Mouse (Mus musculus): ENCODE data around the gene C130032M10Rik. TPM values are rescaled to one million over a fixed set of nuclear protein-coding genes. Genes with fewer than 3 reads are reported as not detected.

Gene C130032M10Rik
- polyA plus RNA-seq (2014; fragmentation: Nextera tagmentation; extraction: Ambion mirVana) = 0.54 and 0.90 TPM in 2 replicates

GRCm38 (mm10) chr9:114515364-114515763 lies at the start of gene C130032M10Rik:
C130032M10Rik (plus strand) TSS chr9:114515697.
- H3K4me3 ChIP-seq (ENCODE audit: low read depth, low read length) = no peak within 1 kb of the TSS
- ATAC-seq (replicated peaks; ENCODE audit: insufficient number of reproducible peaks, low FRiP score, low TSS enrichment) = no peak
- peaks cover 11% of the 10 kb centered on the region for H3K4me1 ChIP-seq (ENCODE audit: control insufficient read depth, insufficient read depth, low read length)
- peak within 1 kb of the TSS; percentile 7; the same call in 1 of the 2 replicates for H3K9ac ChIP-seq (ENCODE audit: low read depth, low read length)
- 0 out of 2 replicates have a peak within 1 kb of the TSS, but pooled peaks have one; percentile 19 for H3K27ac ChIP-seq (ENCODE audit: low read depth, low read length)
- no peaks in the 10 kb centered on the region for H3K27me3 ChIP-seq (ENCODE audit: control insufficient read depth, insufficient read depth, low read length)
- peaks cover 20% of the 10 kb centered on the region for H3K36me3 ChIP-seq (ENCODE audit: control insufficient read depth, insufficient read depth, low read length)
- peak within 1 kb of the TSS; percentile 33 for H3K4me2 ChIP-seq
- WGBS (ENCODE audit: insufficient replicate concordance) = 54% methylated on average over 11 of the region's 11 CpGs
- peaks cover 7% of the 10 kb centered on the region for H3K9me3 ChIP-seq (replicated peaks; ENCODE audit: control insufficient read depth, low read length)

- 69% methylated on average over 7 of the region's 7 CpGs for WGBS (ENCODE audit: insufficient replicate concordance)
Observed at GRCm38 (mm10) chr9:114466871-114467270, 48.6 kb upstream of the C130032M10Rik start.

DNA sequence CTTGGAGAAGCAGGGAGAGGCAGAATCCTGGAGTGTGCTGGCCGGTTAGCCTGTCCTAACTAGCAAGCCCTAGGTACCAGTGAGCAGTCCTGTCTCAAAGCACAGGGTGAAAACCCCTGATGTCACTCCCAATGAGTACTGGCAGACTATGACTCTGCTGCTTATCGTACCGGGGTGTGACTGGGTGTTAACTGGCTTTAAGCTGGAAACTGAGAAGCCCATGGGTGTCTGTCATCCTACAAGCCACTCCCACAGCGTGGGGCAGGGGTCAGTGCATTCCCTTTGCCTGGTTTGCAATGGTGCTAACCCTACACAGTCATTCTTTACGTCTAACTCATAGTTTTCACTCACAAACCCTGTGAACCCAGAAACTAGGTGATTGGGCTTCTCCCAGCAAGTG lies 47.3 kb upstream of the C130032M10Rik start:
- no peak overlapping the region for H3K27ac ChIP-seq (ENCODE audit: low read depth, low read length)
- H3K9me3 ChIP-seq (replicated peaks; ENCODE audit: control insufficient read depth, low read length) = no peaks in the 10 kb centered on the region
- H3K4me2 ChIP-seq = no peak overlapping the region
- WGBS (ENCODE audit: insufficient replicate concordance) = 79% methylated on average over 5 of the region's 5 CpGs
- ATAC-seq (replicated peaks; ENCODE audit: insufficient number of reproducible peaks, low FRiP score, low TSS enrichment) = peak; percentile 73
- peaks cover 8% of the 10 kb centered on the region for H3K36me3 ChIP-seq (ENCODE audit: control insufficient read depth, insufficient read depth, low read length)
- H3K27me3 ChIP-seq (ENCODE audit: control insufficient read depth, insufficient read depth, low read length) = no peaks in the 10 kb centered on the region
- H3K4me1 ChIP-seq (ENCODE audit: control insufficient read depth, insufficient read depth, low read length) = no peaks in the 10 kb centered on the region
- no peak overlapping the region for H3K4me3 ChIP-seq (ENCODE audit: low read depth, low read length)
- H3K9ac ChIP-seq (ENCODE audit: low read depth, low read length) = no peak overlapping the region

More at GRCm38 (mm10) chr9:114466871-114467270, 48.6 kb upstream of the C130032M10Rik start:
- Histone ChIP-seq H3K4me3 (ENCODE audit: low read depth, low read length) (no peak overlapping the region), H3K27me3 (ENCODE audit: control insufficient read depth, insufficient read depth, low read length) (no peaks in the 10 kb centered on the region), H3K9ac (ENCODE audit: low read depth, low read length) (no peak overlapping the region), H3K4me2 (no peak overlapping the region), H3K27ac (ENCODE audit: low read depth, low read length) (no peak overlapping the region), H3K36me3 (ENCODE audit: control insufficient read depth, insufficient read depth, low read length) (peaks cover 8% of the 10 kb centered on the region), H3K9me3 (replicated peaks; ENCODE audit: control insufficient read depth, low read length) (no peaks in the 10 kb centered on the region), H3K4me1 (ENCODE audit: control insufficient read depth, insufficient read depth, low read length) (no peaks in the 10 kb centered on the region)
- peak; percentile 69 for ATAC-seq (replicated peaks; ENCODE audit: insufficient number of reproducible peaks, low FRiP score, low TSS enrichment)

DNA sequence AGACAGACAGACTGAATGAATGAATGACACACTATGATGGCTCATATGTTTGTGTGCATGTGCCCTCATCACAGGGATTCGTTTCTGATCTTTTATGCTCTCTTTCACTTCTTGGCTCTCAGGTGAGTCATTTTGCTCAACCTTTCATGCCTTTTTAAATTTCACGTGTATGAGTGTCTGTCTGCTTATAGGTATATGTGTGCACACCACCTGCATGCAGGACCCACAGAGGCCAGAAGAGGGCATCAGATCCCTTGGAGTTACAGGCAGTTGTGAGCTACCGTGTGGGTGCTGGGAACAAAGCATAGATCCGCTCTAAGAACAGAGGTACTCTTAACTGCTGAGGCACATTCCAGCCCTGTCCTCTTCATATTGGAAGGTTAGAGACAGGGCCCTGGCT lies 46.8 kb upstream of the C130032M10Rik start:
- 90% methylated on average over 4 of the region's 4 CpGs for WGBS (ENCODE audit: insufficient replicate concordance)
- ATAC-seq (replicated peaks; ENCODE audit: insufficient number of reproducible peaks, low FRiP score, low TSS enrichment) = no peak

DNA sequence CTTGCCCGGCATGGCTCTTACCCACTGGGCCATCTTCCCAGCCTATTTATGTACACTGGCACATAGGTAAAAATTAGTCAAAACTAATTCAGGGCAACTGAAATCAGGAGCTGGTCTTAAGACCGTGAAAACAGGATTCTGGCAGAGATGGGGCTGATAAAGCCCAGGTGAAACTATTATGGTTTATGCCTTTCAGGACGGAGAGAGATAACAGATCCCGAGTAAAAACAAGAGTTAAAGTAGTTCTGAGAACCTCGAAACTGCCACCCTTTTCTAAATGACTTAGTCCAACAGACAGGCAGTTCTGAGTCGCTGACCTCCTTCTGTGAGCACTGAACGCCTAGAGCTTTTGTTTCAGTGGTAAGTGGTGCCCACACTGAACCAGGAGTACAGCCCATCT lies 43.6 kb upstream of the C130032M10Rik start:
- no peak overlapping the region for H3K4me3 ChIP-seq (ENCODE audit: low read depth, low read length)
- no peak overlapping the region for H3K9ac ChIP-seq (ENCODE audit: low read depth, low read length)
- no peaks in the 10 kb centered on the region for H3K36me3 ChIP-seq (ENCODE audit: control insufficient read depth, insufficient read depth, low read length)
- 78% methylated on average over 7 of the region's 7 CpGs for WGBS (ENCODE audit: insufficient replicate concordance)
- H3K27ac ChIP-seq (ENCODE audit: low read depth, low read length) = no peak overlapping the region
- no peak for ATAC-seq (replicated peaks; ENCODE audit: insufficient number of reproducible peaks, low FRiP score, low TSS enrichment)
- H3K4me2 ChIP-seq = no peak overlapping the region
- H3K4me1 ChIP-seq (ENCODE audit: control insufficient read depth, insufficient read depth, low read length) = no peaks in the 10 kb centered on the region
- no peaks in the 10 kb centered on the region for H3K9me3 ChIP-seq (replicated peaks; ENCODE audit: control insufficient read depth, low read length)
- no peaks in the 10 kb centered on the region for H3K27me3 ChIP-seq (ENCODE audit: control insufficient read depth, insufficient read depth, low read length)

More for the DNA sequence above, 46.8 kb upstream of the C130032M10Rik start:
- Histone ChIP-seq H3K27me3 (ENCODE audit: control insufficient read depth, insufficient read depth, low read length) (no peaks in the 10 kb centered on the region), H3K4me3 (ENCODE audit: low read depth, low read length) (no peak overlapping the region), H3K27ac (ENCODE audit: low read depth, low read length) (no peak overlapping the region), H3K9ac (ENCODE audit: low read depth, low read length) (no peak overlapping the region), H3K36me3 (ENCODE audit: control insufficient read depth, insufficient read depth, low read length) (peaks cover 8% of the 10 kb centered on the region), H3K9me3 (replicated peaks; ENCODE audit: control insufficient read depth, low read length) (no peaks in the 10 kb centered on the region), H3K4me2 (no peak overlapping the region), H3K4me1 (ENCODE audit: control insufficient read depth, insufficient read depth, low read length) (no peaks in the 10 kb centered on the region)

GRCm38 (mm10) chr9:114477019-114477418 lies 38.5 kb upstream of the C130032M10Rik start:
- no peaks in the 10 kb centered on the region for H3K9me3 ChIP-seq (replicated peaks; ENCODE audit: control insufficient read depth, low read length)
- H3K9ac ChIP-seq (ENCODE audit: low read depth, low read length) = no peak overlapping the region
- H3K36me3 ChIP-seq (ENCODE audit: control insufficient read depth, insufficient read depth, low read length) = no peaks in the 10 kb centered on the region
- no peak overlapping the region for H3K4me2 ChIP-seq
- ATAC-seq (replicated peaks; ENCODE audit: insufficient number of reproducible peaks, low FRiP score, low TSS enrichment) = no peak
- no peaks in the 10 kb centered on the region for H3K27me3 ChIP-seq (ENCODE audit: control insufficient read depth, insufficient read depth, low read length)
- H3K4me1 ChIP-seq (ENCODE audit: control insufficient read depth, insufficient read depth, low read length) = no peaks in the 10 kb centered on the region
- WGBS (ENCODE audit: insufficient replicate concordance) = 86% methylated on average over 9 of the region's 9 CpGs
- H3K27ac ChIP-seq (ENCODE audit: low read depth, low read length) = no peak overlapping the region
- H3K4me3 ChIP-seq (ENCODE audit: low read depth, low read length) = no peak overlapping the region

DNA sequence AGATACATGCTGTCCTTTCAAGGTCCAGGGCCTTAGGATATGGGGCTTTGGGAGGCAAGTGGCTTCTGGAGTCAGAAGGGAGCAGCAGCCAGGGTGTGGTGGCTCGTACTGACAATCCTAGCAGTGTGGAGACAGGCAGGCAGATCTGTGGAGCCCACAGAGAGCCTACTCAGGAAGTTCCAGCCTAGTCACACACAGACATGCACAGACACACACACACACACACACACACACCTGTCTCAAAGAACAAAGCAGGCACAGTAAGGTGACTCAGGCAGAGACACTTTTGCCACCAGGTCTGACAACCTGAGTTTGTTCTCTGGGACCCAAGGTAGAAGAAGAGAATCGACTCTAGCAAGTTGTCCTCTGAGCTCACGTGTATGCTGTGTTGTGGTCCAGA lies 34.6 kb upstream of the C130032M10Rik start:
- Histone ChIP-seq H3K9me3 (replicated peaks; ENCODE audit: control insufficient read depth, low read length) (no peaks in the 10 kb centered on the region), H3K27me3 (ENCODE audit: control insufficient read depth, insufficient read depth, low read length) (no peaks in the 10 kb centered on the region), H3K4me1 (ENCODE audit: control insufficient read depth, insufficient read depth, low read length) (no peaks in the 10 kb centered on the region), H3K9ac (ENCODE audit: low read depth, low read length) (no peak overlapping the region), H3K4me2 (no peak overlapping the region), H3K27ac (ENCODE audit: low read depth, low read length) (no peak overlapping the region), H3K4me3 (ENCODE audit: low read depth, low read length) (no peak overlapping the region), H3K36me3 (ENCODE audit: control insufficient read depth, insufficient read depth, low read length) (no peaks in the 10 kb centered on the region)
- ATAC-seq (replicated peaks; ENCODE audit: insufficient number of reproducible peaks, low FRiP score, low TSS enrichment) = no peak
- 71% methylated on average over 3 of the region's 3 CpGs for WGBS (ENCODE audit: insufficient replicate concordance)

GRCm38 (mm10) chr9:114484771-114485170 lies 30.7 kb upstream of the C130032M10Rik start:
- Histone ChIP-seq H3K27me3 (ENCODE audit: control insufficient read depth, insufficient read depth, low read length) (no peaks in the 10 kb centered on the region), H3K4me1 (ENCODE audit: control insufficient read depth, insufficient read depth, low read length) (no peaks in the 10 kb centered on the region), H3K27ac (ENCODE audit: low read depth, low read length) (no peak overlapping the region), H3K9me3 (replicated peaks; ENCODE audit: control insufficient read depth, low read length) (no peaks in the 10 kb centered on the region), H3K36me3 (ENCODE audit: control insufficient read depth, insufficient read depth, low read length) (no peaks in the 10 kb centered on the region), H3K4me2 (no peak overlapping the region), H3K9ac (ENCODE audit: low read depth, low read length) (no peak overlapping the region), H3K4me3 (ENCODE audit: low read depth, low read length) (no peak overlapping the region)
- 72% methylated on average over 5 of the region's 5 CpGs for WGBS (ENCODE audit: insufficient replicate concordance)
- no peak for ATAC-seq (replicated peaks; ENCODE audit: insufficient number of reproducible peaks, low FRiP score, low TSS enrichment)

DNA sequence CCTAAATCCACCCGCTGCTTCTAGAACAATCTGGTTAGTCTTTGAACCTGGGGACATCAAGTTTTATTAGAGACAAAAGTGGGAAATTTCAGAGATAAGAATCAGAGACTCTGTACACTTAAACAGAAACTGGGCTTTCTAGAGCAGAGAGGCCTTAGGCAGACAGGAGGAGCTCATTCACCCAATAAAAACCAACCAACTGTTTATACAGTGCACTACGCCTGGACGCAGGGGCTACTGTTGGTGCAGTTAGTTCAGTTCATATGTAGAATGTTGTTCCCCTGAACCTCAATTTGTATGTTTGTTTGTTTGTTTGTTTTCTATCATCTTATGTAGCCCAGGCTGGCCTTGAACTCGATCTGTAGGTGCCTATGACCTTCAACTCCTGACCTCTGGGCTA lies 28.7 kb upstream of the C130032M10Rik start:
- no peak overlapping the region for H3K9ac ChIP-seq (ENCODE audit: low read depth, low read length)
- H3K36me3 ChIP-seq (ENCODE audit: control insufficient read depth, insufficient read depth, low read length) = no peaks in the 10 kb centered on the region
- no peak overlapping the region for H3K4me3 ChIP-seq (ENCODE audit: low read depth, low read length)
- H3K4me1 ChIP-seq (ENCODE audit: control insufficient read depth, insufficient read depth, low read length) = no peaks in the 10 kb centered on the region
- no peak overlapping the region for H3K4me2 ChIP-seq
- 79% methylated on average over 4 of the region's 4 CpGs for WGBS (ENCODE audit: insufficient replicate concordance)
- no peaks in the 10 kb centered on the region for H3K27me3 ChIP-seq (ENCODE audit: control insufficient read depth, insufficient read depth, low read length)
- no peak overlapping the region for H3K27ac ChIP-seq (ENCODE audit: low read depth, low read length)
- no peak for ATAC-seq (replicated peaks; ENCODE audit: insufficient number of reproducible peaks, low FRiP score, low TSS enrichment)
- H3K9me3 ChIP-seq (replicated peaks; ENCODE audit: control insufficient read depth, low read length) = no peaks in the 10 kb centered on the region

All from heart, embryonic 11.5 days (tissue).